ENCODE assay signal across 10 mouse cellular contexts in genomic region chr12:12684481-12685216, GRCm38 (mm10).
DNase-seq lines count a peak whose midpoint lies in the region; ATAC-seq lines count a peak whose summit lies in the region.
"Had no signal": no experiment of that assay in that cellular context is flagged by ENCODE, and none has a peak within 500 bp of the region (broad histone marks: within the 10 kb centered on the region; RNA-seq: fewer than 3 reads in every experiment).

No protein-coding gene starts in this region.

- H3K4me1 ChIP-seq in kidney, embryonic 14.5 days (ENCODE audit: control insufficient read depth, insufficient read depth, low read length), result peaks cover 15% of the 10 kb centered on the region
- H3K4me1 ChIP-seq in forebrain, embryonic 10.5 days, result peaks cover 60% of the 10 kb centered on the region
- peaks cover 40% of the 10 kb centered on the region for H3K4me1 ChIP-seq in limb, embryonic 10.5 days
- peaks cover 18% of the 10 kb centered on the region for H3K4me1 ChIP-seq in stomach, embryonic 15.5 days

- H3K9ac ChIP-seq in kidney, embryonic 14.5 days (ENCODE audit: low read depth, low read length), result no peak overlapping the region
- H3K9ac ChIP-seq in stomach, embryonic 15.5 days, result no peak overlapping the region

- peak; percentile 8 for DNase-seq in kidney, postnatal 14 days
- DNase-seq in forebrain, embryonic 10.5 days (ENCODE audit: extremely low spot score, low spot score), result no peak
- DNase-seq in limb, embryonic 10.5 days (ENCODE audit: low spot score), result no peak
- no peak for DNase-seq in lung, postnatal 4 days
- no peak for DNase-seq in MN1 (ENCODE audit: low spot score)
- DNase-seq: thymus, adult 18-20 months had no signal

- no peak for ATAC-seq in kidney, embryonic 14.5 days (ENCODE audit: low FRiP score, low TSS enrichment)
- no peak; the same call in 1 of the 2 replicates for ATAC-seq in stomach, embryonic 15.5 days (ENCODE audit: insufficient read depth, low FRiP score, low read depth)
- ATAC-seq in megakaryocyte-erythroid progenitor cell, adult 5-6 weeks (replicated peaks; ENCODE audit: low FRiP score, low TSS enrichment, poor library complexity, severe bottlenecking), result no peak

- no peaks in the 10 kb centered on the region for H3K9me3 ChIP-seq in kidney, embryonic 14.5 days (ENCODE audit: control insufficient read depth, low read length)
- no peaks in the 10 kb centered on the region for H3K9me3 ChIP-seq in forebrain, embryonic 10.5 days
- no peaks in the 10 kb centered on the region for H3K9me3 ChIP-seq in limb, embryonic 10.5 days (replicated peaks)
- H3K9me3 ChIP-seq in stomach, embryonic 15.5 days, result no peaks in the 10 kb centered on the region

- H3K36me3 ChIP-seq in kidney, embryonic 14.5 days (ENCODE audit: control insufficient read depth, insufficient read depth, low read length), result no peaks in the 10 kb centered on the region
- no peaks in the 10 kb centered on the region for H3K36me3 ChIP-seq in forebrain, embryonic 10.5 days (replicated peaks)
- H3K36me3 ChIP-seq in limb, embryonic 10.5 days, result no peaks in the 10 kb centered on the region
- no peaks in the 10 kb centered on the region for H3K36me3 ChIP-seq in stomach, embryonic 15.5 days

- no peak overlapping the region; the same call in 1 of the 2 replicates for H3K4me2 ChIP-seq in kidney, embryonic 14.5 days (replicated peaks; ENCODE audit: low read depth, low read length)
- H3K4me2 ChIP-seq in stomach, embryonic 15.5 days, result peak overlapping the region; percentile 5; the same call in 1 of the 2 replicates
- H3K4me2 ChIP-seq: liver, embryonic 11.5 days had no signal

- WGBS in kidney, embryonic 14.5 days, result 42% methylated on average over 16 of the region's 16 CpGs
- 36% methylated on average over 16 of the region's 16 CpGs for WGBS in forebrain, embryonic 10.5 days
- WGBS in limb, embryonic 10.5 days, result 50% methylated on average over 16 of the region's 16 CpGs
- WGBS in stomach, embryonic 15.5 days, result 37% methylated on average over 16 of the region's 16 CpGs

- no peak overlapping the region for H3K4me3 ChIP-seq in kidney, embryonic 14.5 days (ENCODE audit: low read length)
- no peak overlapping the region for H3K4me3 ChIP-seq in forebrain, embryonic 10.5 days
- H3K4me3 ChIP-seq in limb, embryonic 10.5 days, result no peak overlapping the region
- no peak overlapping the region for H3K4me3 ChIP-seq in stomach, embryonic 15.5 days (replicated peaks)

- no peaks in the 10 kb centered on the region for H3K27me3 ChIP-seq in kidney, embryonic 14.5 days (ENCODE audit: control insufficient read depth, insufficient read depth, low read length)
- H3K27me3 ChIP-seq in forebrain, embryonic 10.5 days (ENCODE audit: poor library complexity, severe bottlenecking), result peaks cover 27% of the 10 kb centered on the region
- 0 out of 2 replicates have a peak, but pooled peaks cover 10% of the 10 kb centered on the region for H3K27me3 ChIP-seq in limb, embryonic 10.5 days (ENCODE audit: low read depth, poor library complexity, severe bottlenecking)
- H3K27me3 ChIP-seq in stomach, embryonic 15.5 days (replicated peaks), result no peaks in the 10 kb centered on the region

- H3K27ac ChIP-seq in kidney, embryonic 14.5 days (ENCODE audit: low read depth, low read length), result no peak overlapping the region
- peak overlapping the region; percentile 79 for H3K27ac ChIP-seq in forebrain, embryonic 10.5 days
- peak overlapping the region; percentile 37 for H3K27ac ChIP-seq in limb, embryonic 10.5 days
- H3K27ac ChIP-seq in stomach, embryonic 15.5 days, result no peak overlapping the region

Comparison
In these comparisons a context has a peak if more than half of its experiments do, and no peak if none do; other contexts are left out.
1. H3K27ac ChIP-seq: peak in forebrain, embryonic 10.5 days (single experiment) and limb, embryonic 10.5 days (single experiment); none in kidney, embryonic 14.5 days (single experiment) and stomach, embryonic 15.5 days (single experiment).